Mouse (Mus musculus) embryonic facial prominence, embryonic 14.5 days (tissue): ENCODE measurements around the gene Mmp28. TPM values are rescaled to one million over a fixed set of nuclear protein-coding genes. Genes with fewer than 3 reads are reported as not detected.
A peak's percentile ranks its signal among the peaks of the same experiment; 100 is the strongest.

Experiments used
- ATAC-seq: fragments of 200-750 bp; cut with Nextera tagmentation; 2 replicates; pipeline ENCODE4 v1.8.0; 2017; ENCODE audit warnings: low read depth, moderate number of reproducible peaks, moderate TSS enrichment
- DNase-seq: peaks from one replicate; pipeline ENCODE4 v3.0.0-alpha.2; 2015; ENCODE audit warnings: low spot score
- H3K27ac ChIP-seq: fragments of 300-500 bp; sonication (generic); replicated peaks from 2 replicates; pipeline ENCODE4 v1.5.1; 2014; ENCODE audit warnings: low read depth, mild to moderate bottlenecking, low read length, moderate library complexity
- H3K27me3 ChIP-seq: fragments of 300-500 bp; sonication (generic); replicated peaks from 2 replicates; pipeline ENCODE4 v1.6.1; 2014; ENCODE audit warnings: low read length; ENCODE audit not compliant: control insufficient read depth, insufficient read depth
- H3K36me3 ChIP-seq: fragments of 300-500 bp; sonication (generic); 2 replicates; pipeline ENCODE4 v1.6.1; 2014; ENCODE audit warnings: low read length, mixed read lengths; ENCODE audit not compliant: control insufficient read depth, insufficient read depth
- H3K4me1 ChIP-seq: fragments of 300-500 bp; sonication (generic); 2 replicates; pipeline ENCODE4 v1.6.1; 2014; ENCODE audit warnings: antibody characterized with exemption, low read length; ENCODE audit not compliant: control insufficient read depth, insufficient read depth
- H3K4me2 ChIP-seq: fragments of 300-500 bp; sonication (generic); 2 replicates; pipeline ENCODE4 v1.6.1; 2014; ENCODE audit warnings: low read depth, mild to moderate bottlenecking, low read length, moderate library complexity, mixed read lengths
- H3K4me3 ChIP-seq: fragments of 300-500 bp; sonication (generic); 2 replicates; pipeline ENCODE4 v1.5.1; 2014; ENCODE audit warnings: low read depth, mild to moderate bottlenecking, low read length
- H3K9ac ChIP-seq: fragments of 300-500 bp; sonication (generic); 2 replicates; pipeline ENCODE4 v1.6.1; 2014; ENCODE audit warnings: low read depth, mild to moderate bottlenecking, low read length, moderate library complexity, mixed read lengths
- H3K9me3 ChIP-seq: fragments of 300-500 bp; sonication (generic); 2 replicates; pipeline ENCODE4 v1.6.1; 2016; ENCODE audit warnings: low read length; ENCODE audit not compliant: control insufficient read depth
- WGBS: fragments of 180-500 bp; shearing (Covaris S2); extraction: QIAGEN DNeasy Blood & Tissue Kit; methylation state at CpG from one replicate; pipeline ENCODE4 v1.1.7; 2014; 5-methylcytosine and 5-hydroxymethylcytosine counted together
- polyA plus RNA-seq: library from polyadenylated mRNA; unstranded; fragments of >200 nt; fragmentation: Nextera tagmentation; extraction: Ambion mirVana; gene quantifications from 2 replicates; pipeline ENCODE4 v1.2.1, GENCODE M21; 2014

Mmp28 gene
- polyA plus RNA-seq, 1 experiment from 2014 or later: 4.3 TPM

DNA sequence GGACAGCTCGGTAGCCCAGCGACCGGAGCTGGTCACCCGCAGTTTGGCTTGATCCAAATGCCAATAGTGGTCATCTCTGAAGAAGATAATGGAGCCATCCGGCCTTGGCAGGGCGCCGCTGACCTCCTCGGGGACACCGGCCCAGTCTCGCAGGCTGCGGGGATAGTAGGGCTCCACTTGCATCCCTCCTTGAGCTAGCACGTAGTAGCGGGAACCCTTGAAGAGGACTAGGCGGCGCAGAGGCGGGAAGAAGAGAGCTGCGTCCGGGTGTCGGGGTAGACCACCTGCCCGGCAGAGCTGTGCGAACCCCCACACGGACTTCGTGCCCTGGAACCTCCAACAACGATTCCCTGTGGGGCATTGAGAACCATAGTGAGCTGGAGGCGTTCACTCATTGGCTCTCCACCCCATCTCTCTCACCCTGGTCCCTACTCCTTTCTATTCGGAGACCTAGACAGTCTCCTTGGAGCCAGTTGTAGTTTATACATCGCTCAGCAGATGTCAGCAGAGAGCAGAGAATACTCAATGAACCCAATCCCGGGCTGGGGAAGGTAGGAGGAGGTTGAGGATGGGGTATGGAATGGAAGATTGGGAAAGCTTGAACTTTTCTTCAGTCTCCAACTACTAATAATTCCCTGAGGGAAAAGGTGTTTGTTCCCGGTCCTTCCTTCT is 20.1 kb downstream of the Mmp28 start:
- no peaks in the 10 kb centered on the region for H3K9me3 ChIP-seq
- peak overlapping the region; percentile 36 for H3K4me2 ChIP-seq
- no peaks in the 10 kb centered on the region for H3K36me3 ChIP-seq
- H3K9ac ChIP-seq: peak overlapping the region; percentile 8; the same call in 1 of the 2 replicates
- WGBS: 12% methylated on average over 19 of the region's 29 CpGs
- peaks cover 4% of the 10 kb centered on the region for H3K4me1 ChIP-seq
- peak overlapping the region; percentile 25; the same call in 1 of the 2 replicates for H3K4me3 ChIP-seq
- no peak overlapping the region for H3K27ac ChIP-seq
- peak; percentile 58 for DNase-seq
- peaks cover 54% of the 10 kb centered on the region for H3K27me3 ChIP-seq
- peak; percentile 26; the same call in 1 of the 2 replicates for ATAC-seq

DNA sequence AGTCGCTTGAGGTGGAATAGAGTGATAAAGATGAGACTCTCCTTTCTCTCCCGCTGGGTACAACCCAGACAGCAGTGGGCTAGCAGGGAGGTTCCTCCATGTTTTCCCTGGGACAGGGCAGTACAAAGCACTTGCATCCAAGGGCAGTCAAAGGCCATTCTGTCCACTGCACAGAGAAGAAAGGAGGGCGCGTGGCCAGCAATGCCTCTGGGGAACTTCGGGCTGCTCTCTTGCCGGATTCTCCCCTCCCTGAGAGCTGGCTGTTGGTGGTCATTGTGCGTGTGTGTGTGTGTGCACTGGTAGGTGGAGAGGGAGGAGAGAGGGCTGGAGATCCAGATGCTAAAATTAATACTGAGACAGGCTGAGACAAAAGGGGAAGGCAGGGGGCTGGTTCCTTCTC is 21.6 kb downstream of the Mmp28 start:
- Histone ChIP-seq H3K4me2 (peak overlapping the region; percentile 89; the same call in 1 of the 2 replicates), H3K9ac (no peak overlapping the region)

DNA sequence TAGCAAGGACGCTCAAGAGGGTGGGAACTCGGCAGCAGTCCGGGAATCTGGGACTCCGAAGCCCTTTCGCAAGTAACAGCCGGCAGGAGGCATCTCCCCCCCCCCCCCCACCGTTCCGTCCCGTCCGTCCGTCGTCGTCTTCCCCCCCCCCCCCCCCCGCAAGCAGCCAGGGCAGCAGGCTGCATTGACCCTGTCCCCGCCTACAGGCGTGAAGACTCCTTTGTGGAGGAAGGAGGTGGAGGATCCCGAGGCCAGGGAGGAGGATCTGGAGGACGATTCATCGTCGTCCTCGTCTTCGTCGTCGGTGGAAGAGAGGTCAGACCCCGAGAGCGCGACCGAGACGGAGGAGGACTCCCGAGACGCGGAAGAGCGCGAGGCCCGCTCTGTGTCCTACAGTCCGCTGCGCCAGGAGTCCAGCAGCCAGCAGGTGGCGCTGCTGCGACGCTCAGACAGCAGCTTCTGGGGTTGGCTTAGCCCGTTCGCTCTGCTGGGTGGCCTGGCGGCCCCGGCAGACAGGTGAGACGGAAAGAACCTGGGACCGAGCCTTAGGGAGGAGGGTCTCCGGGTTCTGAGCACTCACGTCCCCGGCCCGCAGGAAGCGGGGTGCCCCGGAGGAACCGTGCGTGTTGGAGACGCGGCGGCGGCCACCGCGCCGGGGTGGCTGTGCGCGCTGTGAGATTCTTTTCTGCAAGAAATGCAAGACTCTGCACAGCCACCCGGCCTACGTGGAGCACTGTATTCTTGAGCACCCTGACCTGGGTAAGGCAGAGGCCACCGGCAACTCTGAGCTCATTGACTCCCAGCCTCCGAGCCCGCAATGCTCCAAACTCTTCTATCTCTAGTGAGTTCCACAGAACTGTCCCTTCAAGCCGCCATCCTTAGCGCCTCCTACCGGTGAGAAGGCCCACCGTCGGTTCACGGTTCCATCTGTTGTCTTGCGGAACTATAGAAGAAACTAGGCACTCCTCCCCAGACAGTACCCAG is 22.5 kb downstream of the Mmp28 start:
- Histone ChIP-seq H3K9me3 (no peaks in the 10 kb centered on the region), H3K4me2 (peak overlapping the region; percentile 89), H3K36me3 (no peaks in the 10 kb centered on the region), H3K4me1 (peaks cover 4% of the 10 kb centered on the region), H3K27ac (no peak overlapping the region), H3K4me3 (peak overlapping the region; percentile 66), H3K9ac (peak overlapping the region; percentile 58), H3K27me3 (peaks cover 49% of the 10 kb centered on the region)
- ATAC-seq (peak; percentile 96), DNase-seq (peak; percentile 94)
- WGBS: under 1% methylated on average over 45 of the region's 75 CpGs

More for the DNA sequence above, 21.6 kb downstream of the Mmp28 start:
- no peak for ATAC-seq
- peaks cover 54% of the 10 kb centered on the region for H3K27me3 ChIP-seq
- peak overlapping the region; percentile 66; the same call in 1 of the 2 replicates for H3K4me3 ChIP-seq
- H3K27ac ChIP-seq: no peak overlapping the region
- H3K9me3 ChIP-seq: no peaks in the 10 kb centered on the region
- WGBS: 36% methylated on average over 7 of the region's 7 CpGs
- DNase-seq: no peak
- H3K4me1 ChIP-seq: peaks cover 4% of the 10 kb centered on the region
- H3K36me3 ChIP-seq: no peaks in the 10 kb centered on the region

GRCm38 (mm10) chr11:83439426-83440060 is 23.3 kb downstream of the Mmp28 start:
- Histone ChIP-seq H3K27me3 (peaks cover 41% of the 10 kb centered on the region), H3K9ac (peak overlapping the region; percentile 58)

DNA sequence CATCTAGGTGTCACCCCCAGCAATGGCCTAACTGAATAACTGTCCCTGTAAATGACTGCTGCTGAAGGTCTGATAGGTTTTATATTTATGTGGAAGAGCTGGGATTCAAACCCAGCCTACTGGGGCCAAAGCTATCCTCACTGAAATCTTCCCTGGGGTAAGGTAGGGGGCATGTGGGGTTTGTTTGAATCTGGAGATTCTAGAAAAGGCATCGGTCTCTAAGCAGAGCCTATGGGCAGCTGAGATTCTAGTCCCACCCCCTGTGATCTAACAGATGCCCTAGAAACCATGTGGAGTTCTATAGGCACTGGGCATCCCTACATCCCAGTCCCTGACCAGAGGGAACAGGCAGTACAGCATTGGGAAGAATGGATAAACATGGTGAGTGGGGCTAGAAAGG is 25.5 kb downstream of the Mmp28 start, which contains the start of gene 1700020L24Rik:
TSS of gene 1700020L24Rik (plus strand) at position 301 of the 400 bp plus-strand sequence.
- 80% methylated on average over 1 of the region's 1 CpGs for WGBS
- peaks cover 19% of the 10 kb centered on the region for H3K27me3 ChIP-seq
- no peaks in the 10 kb centered on the region for H3K9me3 ChIP-seq
- ATAC-seq: no peak
- no peak within 1 kb of the TSS for H3K4me2 ChIP-seq
- no peak within 1 kb of the TSS for H3K4me3 ChIP-seq
- H3K36me3 ChIP-seq: no peaks in the 10 kb centered on the region
- H3K4me1 ChIP-seq: no peaks in the 10 kb centered on the region
- H3K9ac ChIP-seq: no peak within 1 kb of the TSS
- no peak within 1 kb of the TSS for H3K27ac ChIP-seq
- no peak for DNase-seq

More at GRCm38 (mm10) chr11:83439426-83440060, 23.3 kb downstream of the Mmp28 start:
- no peak for ATAC-seq
- Histone ChIP-seq H3K4me3 (peak overlapping the region; percentile 66), H3K4me2 (peak overlapping the region; percentile 89), H3K4me1 (no peaks in the 10 kb centered on the region), H3K9me3 (no peaks in the 10 kb centered on the region), H3K36me3 (no peaks in the 10 kb centered on the region), H3K27ac (no peak overlapping the region)
- no peak for DNase-seq
- 43% methylated on average over 8 of the region's 11 CpGs for WGBS

DNA sequence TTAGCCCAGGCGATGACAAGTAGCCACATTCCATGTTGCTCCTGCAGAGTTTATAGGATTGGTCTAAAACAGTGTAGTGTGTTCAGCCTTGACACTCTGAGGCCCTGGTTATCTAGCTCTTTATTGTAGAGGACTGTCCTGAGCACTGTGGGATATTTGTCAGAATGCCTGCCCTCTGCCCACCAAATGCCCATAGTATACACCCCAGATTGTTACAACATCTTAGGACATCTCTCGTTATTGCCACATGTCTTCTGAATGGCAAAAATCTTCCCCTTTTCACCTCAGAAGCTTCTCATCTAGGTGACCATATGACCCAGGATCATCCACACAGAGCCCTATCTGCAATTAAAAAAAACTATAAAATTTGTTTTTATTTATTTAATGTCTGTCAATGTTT is 30.3 kb downstream of the Mmp28 start:
- no peaks in the 10 kb centered on the region for H3K4me1 ChIP-seq
- no peak for DNase-seq
- no peaks in the 10 kb centered on the region for H3K36me3 ChIP-seq
- peaks cover 8% of the 10 kb centered on the region for H3K27me3 ChIP-seq
- H3K4me3 ChIP-seq: no peak overlapping the region
- no peak for ATAC-seq
- H3K9me3 ChIP-seq: no peaks in the 10 kb centered on the region
- H3K9ac ChIP-seq: no peak overlapping the region
- no peak overlapping the region for H3K4me2 ChIP-seq
- WGBS: 76% methylated on average over 2 of the region's 2 CpGs
- H3K27ac ChIP-seq: no peak overlapping the region

DNA sequence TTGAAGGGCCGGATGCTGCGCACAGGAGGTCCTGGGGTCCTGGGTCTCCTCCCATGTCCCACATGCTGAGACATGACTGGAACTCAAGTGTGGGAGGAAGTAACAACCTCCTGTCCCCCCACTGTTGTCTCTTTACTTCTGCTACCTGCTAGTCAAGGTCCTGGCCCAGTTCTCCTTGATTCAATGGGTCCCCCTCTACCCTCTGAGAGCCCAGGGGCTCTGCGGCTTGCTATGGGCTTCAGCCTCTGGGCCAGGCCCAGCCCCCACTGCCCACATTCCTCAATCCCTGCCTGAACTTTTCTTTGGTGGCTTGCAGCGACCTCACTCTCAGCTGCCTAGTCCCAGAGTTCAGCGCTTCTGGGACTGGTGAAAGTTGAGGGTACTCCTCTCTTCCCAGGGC is 33.5 kb downstream of the Mmp28 start, which contains the start of gene Gas2l2:
TSS of gene Gas2l2 (minus strand) at position 101 of the 400 bp plus-strand sequence.
- WGBS: 59% methylated on average over 5 of the region's 5 CpGs
- Histone ChIP-seq H3K4me3 (no peak within 1 kb of the TSS), H3K27me3 (peaks cover 14% of the 10 kb centered on the region), H3K36me3 (no peaks in the 10 kb centered on the region), H3K4me1 (no peaks in the 10 kb centered on the region), H3K4me2 (peak within 1 kb of the TSS; percentile 18; the same call in 1 of the 2 replicates), H3K9me3 (no peaks in the 10 kb centered on the region), H3K27ac (no peak within 1 kb of the TSS), H3K9ac (no peak within 1 kb of the TSS)
- DNase-seq (no peak), ATAC-seq (no peak)

- Histone ChIP-seq H3K4me2 (no peak overlapping the region), H3K9ac (no peak overlapping the region), H3K27ac (no peak overlapping the region), H3K4me1 (no peaks in the 10 kb centered on the region), H3K27me3 (peaks cover 16% of the 10 kb centered on the region), H3K4me3 (no peak overlapping the region), H3K36me3 (no peaks in the 10 kb centered on the region), H3K9me3 (no peaks in the 10 kb centered on the region)
- WGBS: 28% methylated on average over 16 of the region's 17 CpGs
- DNase-seq (no peak), ATAC-seq (no peak)
These were observed 35.9 kb downstream of the Mmp28 start for GRCm38 (mm10) chr11:83426964-83427363.
